Mouse (Mus musculus): ENCODE data around the gene Doc2g. TPM values are rescaled to one million over a fixed set of nuclear protein-coding genes. Genes with fewer than 3 reads are reported as not detected.
"Not testable (repeated sequence)": the region's sequence is repeated elsewhere in the genome, so short reads cannot be mapped to it uniquely, and the experiment has no call there.

Doc2g gene
- total RNA-seq, 2 experiments from 2014 or later: 0.42 to 3.0 TPM

- ATAC-seq (replicated peaks; ENCODE audit: low FRiP score, poor library complexity, severe bottlenecking): peak; percentile 86
Measured at GRCm38 (mm10) chr19:4045966-4046865, 43.1 kb downstream of the Doc2g start, which contains the start of gene Gstp2. TSS of gene Gstp2 (minus strand) at chr19:4046023.

GRCm38 (mm10) chr19:4046866-4047254 is 43.7 kb downstream of the Doc2g start:
- ATAC-seq (replicated peaks; ENCODE audit: low FRiP score, poor library complexity, severe bottlenecking): peak; percentile 84

GRCm38 (mm10) chr19:4047859-4048258 is 44.7 kb downstream of the Doc2g start:
- peak; percentile 33; the same call in 1 of the 2 replicates for ATAC-seq (replicated peaks; ENCODE audit: low FRiP score, poor library complexity, severe bottlenecking)

- not testable (repeated sequence) for ATAC-seq (replicated peaks; ENCODE audit: low FRiP score, poor library complexity, severe bottlenecking)
Measured at GRCm38 (mm10) chr19:4049069-4049468, 46.0 kb downstream of the Doc2g start.

GRCm38 (mm10) chr19:4051016-4051415 is 47.9 kb downstream of the Doc2g start:
- ATAC-seq (replicated peaks; ENCODE audit: low FRiP score, poor library complexity, severe bottlenecking): no peak

- ATAC-seq (replicated peaks; ENCODE audit: low FRiP score, poor library complexity, severe bottlenecking): no peak
Measured at GRCm38 (mm10) chr19:4051741-4052515, 48.8 kb downstream of the Doc2g start.

GRCm38 (mm10) chr19:4052516-4053030 is 49.5 kb downstream of the Doc2g start:
- no peak for ATAC-seq (replicated peaks; ENCODE audit: low FRiP score, poor library complexity, severe bottlenecking)

GRCm38 (mm10) chr19:4054613-4055012 is 51.5 kb downstream of the Doc2g start:
- no peak for ATAC-seq (replicated peaks; ENCODE audit: low FRiP score, poor library complexity, severe bottlenecking)

- no peak for ATAC-seq (replicated peaks; ENCODE audit: low FRiP score, poor library complexity, severe bottlenecking)
Measured at GRCm38 (mm10) chr19:4055216-4055946, 52.3 kb downstream of the Doc2g start.

- ATAC-seq (replicated peaks; ENCODE audit: low FRiP score, poor library complexity, severe bottlenecking): no peak
Measured at GRCm38 (mm10) chr19:4055947-4056693, 53.0 kb downstream of the Doc2g start.

Other genes with a start within 250 kb of the Doc2g start
Only the 30 nearest of the 32 such genes appear.
- gene Chka, start 151.5 kb upstream of the Doc2g start, total RNA-seq (2015; ENCODE audit: low replicate concordance): 10.1 and 13.4 TPM in 2 replicates
- 10.8 and 11.8 TPM in 2 replicates for gene Chka, start 151.5 kb upstream of the Doc2g start, total RNA-seq (2017; ENCODE audit: low replicate concordance)
- gene Tcirg1, start 96.2 kb upstream of the Doc2g start, total RNA-seq (2015; ENCODE audit: low replicate concordance): 40.0 and 51.6 TPM in 2 replicates
- gene Tcirg1, start 96.2 kb upstream of the Doc2g start, total RNA-seq (2017; ENCODE audit: low replicate concordance): 30.5 and 44.4 TPM in 2 replicates
- 46.5 and 52.4 TPM in 2 replicates for gene Ndufs8, start 90.5 kb upstream of the Doc2g start, total RNA-seq (2015; ENCODE audit: low replicate concordance)
- gene Ndufs8, start 90.5 kb upstream of the Doc2g start, total RNA-seq (2017; ENCODE audit: low replicate concordance): 24.1 and 28.5 TPM in 2 replicates
- 5.4 TPM in 2 replicates for gene Aldh3b1, start 73.5 kb upstream of the Doc2g start, total RNA-seq (2015; ENCODE audit: low replicate concordance)
- 4.7 and 6.8 TPM in 2 replicates for gene Aldh3b1, start 73.5 kb upstream of the Doc2g start, total RNA-seq (2017; ENCODE audit: low replicate concordance)
- gene Unc93b1, start 68.1 kb upstream of the Doc2g start, total RNA-seq (2015; ENCODE audit: low replicate concordance): 28.5 and 29.3 TPM in 2 replicates
- gene Unc93b1, start 68.1 kb upstream of the Doc2g start, total RNA-seq (2017; ENCODE audit: low replicate concordance): 28.2 and 34.4 TPM in 2 replicates
- gene Aldh3b3, start 44.7 kb upstream of the Doc2g start, total RNA-seq (2015; ENCODE audit: low replicate concordance): 3.6 TPM in 1 of 2 replicates, not detected in the other
- not detected in 2 replicates for gene Aldh3b3, start 44.7 kb upstream of the Doc2g start, total RNA-seq (2017; ENCODE audit: low replicate concordance)
- 1.3 and 6.5 TPM in 2 replicates for gene Aldh3b2, start 31.0 kb upstream of the Doc2g start, total RNA-seq (2015; ENCODE audit: low replicate concordance)
- gene Aldh3b2, start 31.0 kb upstream of the Doc2g start, total RNA-seq (2017; ENCODE audit: low replicate concordance): 1.1 and 2.4 TPM in 2 replicates
- not detected in 2 replicates for gene Acy3, start 16.7 kb upstream of the Doc2g start, total RNA-seq (2015; ENCODE audit: low replicate concordance)
- gene Acy3, start 16.7 kb upstream of the Doc2g start, total RNA-seq (2017; ENCODE audit: low replicate concordance): not detected in 2 replicates
- not detected in 2 replicates for gene Tbx10, start 10.6 kb upstream of the Doc2g start, total RNA-seq (2015; ENCODE audit: low replicate concordance)
- not detected in 2 replicates for gene Tbx10, start 10.6 kb upstream of the Doc2g start, total RNA-seq (2017; ENCODE audit: low replicate concordance)
- gene Nudt8, start 2.7 kb upstream of the Doc2g start, total RNA-seq (2015; ENCODE audit: low replicate concordance): not detected in 2 replicates
- 1.4 TPM in 1 of 2 replicates, not detected in the other for gene Nudt8, start 2.7 kb upstream of the Doc2g start, total RNA-seq (2017; ENCODE audit: low replicate concordance)
- not detected in 2 replicates for gene Gm49405, start 2.7 kb upstream of the Doc2g start, total RNA-seq (2015; ENCODE audit: low replicate concordance)
- 0.90 TPM in 1 of 2 replicates, not detected in the other for gene Gm49405, start 2.7 kb upstream of the Doc2g start, total RNA-seq (2017; ENCODE audit: low replicate concordance)
- 77.1 and 96.6 TPM in 2 replicates for gene Ndufv1, start 9.5 kb downstream of the Doc2g start, total RNA-seq (2015; ENCODE audit: low replicate concordance)
- 161 and 207 TPM in 2 replicates for gene Ndufv1, start 9.5 kb downstream of the Doc2g start, total RNA-seq (2017; ENCODE audit: low replicate concordance)
- 115 and 185 TPM in 2 replicates for gene Gstp1, start 34.7 kb downstream of the Doc2g start, total RNA-seq (2015; ENCODE audit: low replicate concordance)
- 22.8 and 23.9 TPM in 2 replicates for gene Gstp1, start 34.7 kb downstream of the Doc2g start, total RNA-seq (2017; ENCODE audit: low replicate concordance)
- gene Gstp2, start 42.7 kb downstream of the Doc2g start, total RNA-seq (2015; ENCODE audit: low replicate concordance): 3.2 TPM in 1 of 2 replicates, not detected in the other
- 3.2 TPM in 1 of 2 replicates, not detected in the other for gene Gstp2, start 42.7 kb downstream of the Doc2g start, total RNA-seq (2017; ENCODE audit: low replicate concordance)
- 8.8 and 15.9 TPM in 2 replicates for gene Gstp3, start 56.3 kb downstream of the Doc2g start, total RNA-seq (2015; ENCODE audit: low replicate concordance)
- 16.8 and 19.8 TPM in 2 replicates for gene Gstp3, start 56.3 kb downstream of the Doc2g start, total RNA-seq (2017; ENCODE audit: low replicate concordance)
- gene Cabp2, start 78.3 kb downstream of the Doc2g start, total RNA-seq (2015; ENCODE audit: low replicate concordance): not detected in 2 replicates
- not detected in 2 replicates for gene Cabp2, start 78.3 kb downstream of the Doc2g start, total RNA-seq (2017; ENCODE audit: low replicate concordance)
- gene Cdk2ap2, start 93.9 kb downstream of the Doc2g start, total RNA-seq (2015; ENCODE audit: low replicate concordance): 118 and 124 TPM in 2 replicates
- 17.9 and 36.3 TPM in 2 replicates for gene Cdk2ap2, start 93.9 kb downstream of the Doc2g start, total RNA-seq (2017; ENCODE audit: low replicate concordance)
- gene Pitpnm1, start 96.7 kb downstream of the Doc2g start, total RNA-seq (2015; ENCODE audit: low replicate concordance): 56.6 and 67.1 TPM in 2 replicates
- 33.9 and 60.9 TPM in 2 replicates for gene Pitpnm1, start 96.7 kb downstream of the Doc2g start, total RNA-seq (2017; ENCODE audit: low replicate concordance)
- gene Aip, start 122.5 kb downstream of the Doc2g start, total RNA-seq (2015; ENCODE audit: low replicate concordance): 33.5 and 72.1 TPM in 2 replicates
- 41.2 and 41.8 TPM in 2 replicates for gene Aip, start 122.5 kb downstream of the Doc2g start, total RNA-seq (2017; ENCODE audit: low replicate concordance)
- gene Gpr152, start 136.5 kb downstream of the Doc2g start, total RNA-seq (2015; ENCODE audit: low replicate concordance): 1.1 TPM in 1 of 2 replicates, not detected in the other
- not detected in 2 replicates for gene Gpr152, start 136.5 kb downstream of the Doc2g start, total RNA-seq (2017; ENCODE audit: low replicate concordance)
- not detected in 2 replicates for gene Cabp4, start 140.7 kb downstream of the Doc2g start, total RNA-seq (2015; ENCODE audit: low replicate concordance)
- gene Cabp4, start 140.7 kb downstream of the Doc2g start, total RNA-seq (2017; ENCODE audit: low replicate concordance): not detected in 2 replicates
- gene Coro1b, start 145.3 kb downstream of the Doc2g start, total RNA-seq (2015; ENCODE audit: low replicate concordance): 68.3 and 83.3 TPM in 2 replicates
- gene Coro1b, start 145.3 kb downstream of the Doc2g start, total RNA-seq (2017; ENCODE audit: low replicate concordance): 8.5 and 48.9 TPM in 2 replicates
- gene Ptprcap, start 150.3 kb downstream of the Doc2g start, total RNA-seq (2015; ENCODE audit: low replicate concordance): 66.3 and 73.4 TPM in 2 replicates
- gene Ptprcap, start 150.3 kb downstream of the Doc2g start, total RNA-seq (2017; ENCODE audit: low replicate concordance): 14.4 and 38.8 TPM in 2 replicates
- gene Rps6kb2, start 160.0 kb downstream of the Doc2g start, total RNA-seq (2015; ENCODE audit: low replicate concordance): 39.8 and 52.3 TPM in 2 replicates
- 21.4 and 34.8 TPM in 2 replicates for gene Rps6kb2, start 160.0 kb downstream of the Doc2g start, total RNA-seq (2017; ENCODE audit: low replicate concordance)
- gene Carns1, start 172.2 kb downstream of the Doc2g start, total RNA-seq (2015; ENCODE audit: low replicate concordance): 0.72 and 2.5 TPM in 2 replicates
- 0.13 and 1.5 TPM in 2 replicates for gene Carns1, start 172.2 kb downstream of the Doc2g start, total RNA-seq (2017; ENCODE audit: low replicate concordance)
- 8.0 and 31.0 TPM in 2 replicates for gene Tbc1d10c, start 188.0 kb downstream of the Doc2g start, total RNA-seq (2015; ENCODE audit: low replicate concordance)
- 6.2 and 14.2 TPM in 2 replicates for gene Tbc1d10c, start 188.0 kb downstream of the Doc2g start, total RNA-seq (2017; ENCODE audit: low replicate concordance)
- 181 and 188 TPM in 2 replicates for gene Ppp1ca, start 188.8 kb downstream of the Doc2g start, total RNA-seq (2015; ENCODE audit: low replicate concordance)
- 185 and 268 TPM in 2 replicates for gene Ppp1ca, start 188.8 kb downstream of the Doc2g start, total RNA-seq (2017; ENCODE audit: low replicate concordance)
- 44.0 and 54.1 TPM in 2 replicates for gene Rad9a, start 198.3 kb downstream of the Doc2g start, total RNA-seq (2015; ENCODE audit: low replicate concordance)
- 27.5 and 41.6 TPM in 2 replicates for gene Rad9a, start 198.3 kb downstream of the Doc2g start, total RNA-seq (2017; ENCODE audit: low replicate concordance)
- not detected in 2 replicates for gene Clcf1, start 210.9 kb downstream of the Doc2g start, total RNA-seq (2015; ENCODE audit: low replicate concordance)
- 0.15 and 1.2 TPM in 2 replicates for gene Clcf1, start 210.9 kb downstream of the Doc2g start, total RNA-seq (2017; ENCODE audit: low replicate concordance)
- gene AC109138.7, start 211.0 kb downstream of the Doc2g start, total RNA-seq (2015; ENCODE audit: low replicate concordance): not detected in 2 replicates
- not detected in 2 replicates for gene AC109138.7, start 211.0 kb downstream of the Doc2g start, total RNA-seq (2017; ENCODE audit: low replicate concordance)

All from erythroid progenitor cell, adult 5-6 weeks (primary cell).